Comparison of ENCODE assay signal across 12 mouse cellular contexts in genomic region chr9:5298329-5299131, GRCm38 (mm10). TPM values are rescaled to one million over a fixed set of nuclear protein-coding genes. Genes with fewer than 3 reads are reported as not detected.
A peak's percentile ranks its signal among the peaks of the same experiment; 100 is the strongest.
DNase-seq lines count a peak whose midpoint lies in the region; ATAC-seq and TF ChIP-seq lines count a peak whose summit lies in the region.
"Had no signal": no experiment of that assay in that cellular context is flagged by ENCODE, and none has a peak within 500 bp of the region (broad histone marks: within the 10 kb centered on the region; RNA-seq: fewer than 3 reads in every experiment).

TSS of gene Casp1 (plus strand) at chr9:5298517.

- TF ChIP-seq POLR2A in small intestine, adult 2 months (IDR thresholded peaks at IDR 0.05; ENCODE audit: low read depth, low read length): no peak

- no peaks in the 10 kb centered on the region for H3K9me3 ChIP-seq in lung, embryonic 14.5 days (ENCODE audit: low read depth, low read length)
- no peaks in the 10 kb centered on the region for H3K9me3 ChIP-seq in intestine, embryonic 15.5 days
- H3K9me3 ChIP-seq: hindbrain, embryonic 12.5 days; limb, embryonic 13.5 days had no signal

- POLR2A ChIA-PET in Patski (lab: Charles Lee): interaction anchor here (0.6 to 0.7 kb wide), 2 partner anchors 10 to 538 kb away, joined by 3 to 4 read pairs; no protein-coding TSS in a partner anchor

- no peaks in the 10 kb centered on the region for H3K4me1 ChIP-seq in lung, embryonic 14.5 days (ENCODE audit: insufficient read depth)
- H3K4me1 ChIP-seq in intestine, embryonic 15.5 days (replicated peaks): no peaks in the 10 kb centered on the region
- H3K4me1 ChIP-seq in small intestine, adult 2 months (ENCODE audit: control insufficient read depth, insufficient read depth, insufficient read length, low read length): peaks cover 4% of the 10 kb centered on the region; the same call in 1 of the 2 replicates
- H3K4me1 ChIP-seq: hindbrain, embryonic 12.5 days; limb, embryonic 13.5 days had no signal

- H3K27ac ChIP-seq in lung, embryonic 14.5 days (ENCODE audit: low read depth): no peak within 1 kb of the TSS
- no peak within 1 kb of the TSS for H3K27ac ChIP-seq in intestine, embryonic 15.5 days
- peak within 1 kb of the TSS; percentile 90 for H3K27ac ChIP-seq in small intestine, adult 2 months (ENCODE audit: insufficient read depth, low read depth, low read length)
- H3K27ac ChIP-seq: hindbrain, embryonic 12.5 days; limb, embryonic 13.5 days had no signal

- no peak for TF ChIP-seq CTCF in lung, embryonic 14.5 days (IDR thresholded peaks at IDR 0.05; ENCODE audit: low read depth)
- no peak for TF ChIP-seq CTCF in Patski (IDR thresholded peaks at IDR 0.05)
- TF ChIP-seq CTCF in small intestine, adult 2 months (IDR thresholded peaks at IDR 0.05; ENCODE audit: extremely low read depth, insufficient read length, insufficient replicate concordance, low read depth, low read length): no peak

- ATAC-seq in lung, embryonic 14.5 days (ENCODE audit: insufficient read depth): no peak
- ATAC-seq in Patski: peak; percentile 69
- 0 out of 2 replicates have a peak, but pooled peaks have one; percentile 31 for ATAC-seq in intestine, embryonic 15.5 days

- no peaks in the 10 kb centered on the region for H3K36me3 ChIP-seq in lung, embryonic 14.5 days (ENCODE audit: insufficient read depth)
- H3K36me3 ChIP-seq in intestine, embryonic 15.5 days: no peaks in the 10 kb centered on the region
- peaks cover 11% of the 10 kb centered on the region for H3K36me3 ChIP-seq in small intestine, adult 2 months (ENCODE audit: control insufficient read depth, insufficient read depth, low read length)
- H3K36me3 ChIP-seq: hindbrain, embryonic 12.5 days; limb, embryonic 13.5 days had no signal

- H3K4me2 ChIP-seq in lung, embryonic 14.5 days: no peak within 1 kb of the TSS
- no peak within 1 kb of the TSS for H3K4me2 ChIP-seq in intestine, embryonic 15.5 days (replicated peaks)
- H3K4me2 ChIP-seq: hindbrain, embryonic 12.5 days; limb, embryonic 13.5 days had no signal

- WGBS in lung, embryonic 14.5 days: 79% methylated on average over 11 of the region's 11 CpGs
- WGBS in intestine, embryonic 15.5 days: 78% methylated on average over 11 of the region's 11 CpGs
- 14% methylated on average over 11 of the region's 11 CpGs for WGBS in small intestine, adult 2 months

- in situ Hi-C loops in Patski (cut with MboI; ENCODE audit: low pct_unique_long_range_greater_than_20kb): no loop called here

- CTCF ChIA-PET in Patski (lab: Charles Lee): no interaction called here

- no peak within 1 kb of the TSS for H3K9ac ChIP-seq in lung, embryonic 14.5 days
- no peak within 1 kb of the TSS for H3K9ac ChIP-seq in intestine, embryonic 15.5 days
- H3K9ac ChIP-seq: hindbrain, embryonic 12.5 days; limb, embryonic 13.5 days had no signal

- H3K4me3 ChIP-seq in lung, embryonic 14.5 days (ENCODE audit: low read depth, low read length): no peak within 1 kb of the TSS
- H3K4me3 ChIP-seq in intestine, embryonic 15.5 days (replicated peaks): no peak within 1 kb of the TSS
- peak within 1 kb of the TSS; percentile 37 for H3K4me3 ChIP-seq in small intestine, adult 2 months (ENCODE audit: low read depth, low read length)
- H3K4me3 ChIP-seq: hindbrain, embryonic 12.5 days; limb, embryonic 13.5 days had no signal

- no peaks in the 10 kb centered on the region for H3K27me3 ChIP-seq in lung, embryonic 14.5 days (ENCODE audit: insufficient read depth, low read length)
- H3K27me3 ChIP-seq in Patski: no peaks in the 10 kb centered on the region
- no peaks in the 10 kb centered on the region for H3K27me3 ChIP-seq in intestine, embryonic 15.5 days (replicated peaks)
- H3K27me3 ChIP-seq in small intestine, adult 2 months (ENCODE audit: control insufficient read depth, insufficient read depth, low read length): no peaks in the 10 kb centered on the region
- H3K27me3 ChIP-seq: hindbrain, embryonic 12.5 days; limb, embryonic 13.5 days had no signal

- peak; percentile 6 for DNase-seq in lung, embryonic 14.5 days
- DNase-seq in lung, postnatal 14 days: no peak
- peak; percentile 54 for DNase-seq in Patski (ENCODE audit: low read depth, low spot score)
- no peak for DNase-seq in urinary bladder, postnatal 10 days (ENCODE audit: low spot score)
- no peak for DNase-seq in layer of hippocampus, adult 11-12 months (ENCODE audit: low spot score)
- DNase-seq: cerebellum, adult 18-20 months; gastrocnemius, postnatal 10 days; kidney, postnatal 36 days had no signal

RNA-seq across cellular contexts. Expression of gene Casp1, which starts in this region (rescaled TPM):
- 0.99 and 1.1 TPM in 2 replicates for polyA plus RNA-seq in lung, embryonic 14.5 days (2014; fragmentation: Nextera tagmentation; extraction: Ambion mirVana)
- 13.3 TPM for polyA plus RNA-seq in Patski (2021)
- 4.1 and 4.4 TPM in 2 replicates for polyA plus RNA-seq in intestine, embryonic 15.5 days (2015; fragmentation: Nextera tagmentation; extraction: Ambion mirVana)
- 0.62 and 1.5 TPM in 2 replicates for polyA plus RNA-seq in small intestine, adult 2 months (2012; rRNA removed)

Comparison
In these comparisons a context has a peak if more than half of its experiments do, and no peak if none do; other contexts are left out.
1. DNase-seq: peak in lung, embryonic 14.5 days (single experiment) and Patski (single experiment); none in lung, postnatal 14 days (single experiment), urinary bladder, postnatal 10 days (single experiment) and layer of hippocampus, adult 11-12 months (single experiment).